Mouse (Mus musculus) erythroblast, adult 5-6 weeks (primary cell): ENCODE data around the gene Vti1a. TPM values are rescaled to one million over a fixed set of nuclear protein-coding genes. Genes with fewer than 3 reads are reported as not detected.

Experiments used
- ATAC-seq: replicated peaks from 2 replicates; pipeline ENCODE4 v1.8.0; 2016; ENCODE audit warnings: moderate number of reproducible peaks, mild to moderate bottlenecking, moderate TSS enrichment, inconsistent platforms; ENCODE audit not compliant: poor library complexity, low FRiP score, severe bottlenecking
- total RNA-seq, 2 experiments: library from RNA; stranded (forward) in 1 of 2; stranded (reverse) in 1 of 2; fragments of 150-400 nt in 1 of 2; fragments of 200-764, 138-1000 nt in 1 of 2; gene quantifications; 2 replicates each; pipeline versions ENCODE4 v1.2.3 to v1.2.4; 2015 to 2017; ENCODE audit warnings: low replicate concordance in 2 of 2

The Vti1a gene
- total RNA-seq, 2 experiments from 2014 or later = 16.9 to 18.0 TPM

GRCm38 (mm10) chr19:55548206-55548605 is 232.1 kb downstream of the Vti1a start:
- no peak for ATAC-seq

GRCm38 (mm10) chr19:55548656-55549055 is 232.6 kb downstream of the Vti1a start:
- ATAC-seq = no peak

- no peak for ATAC-seq
Measured at GRCm38 (mm10) chr19:55550176-55550575, 234.1 kb downstream of the Vti1a start.

DNA sequence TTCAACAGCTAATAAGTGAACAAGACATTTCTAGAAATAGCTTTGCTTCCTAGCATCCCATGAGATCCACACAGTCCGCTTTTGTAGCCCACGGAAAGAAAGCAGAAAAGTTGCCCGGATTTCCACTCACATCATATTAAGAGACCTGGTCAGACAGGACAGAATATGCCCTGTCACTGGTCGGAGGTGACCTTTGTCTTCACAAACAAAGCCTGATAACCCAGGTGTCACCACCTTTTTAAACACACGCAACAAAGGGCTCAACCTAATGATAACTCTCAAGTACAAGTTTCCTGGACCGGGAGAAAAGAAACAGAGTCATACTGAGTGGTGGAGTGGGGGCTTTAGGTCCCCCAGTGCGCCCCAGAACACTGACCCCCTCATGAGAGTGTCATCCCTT is 236.2 kb downstream of the Vti1a start:
- no peak for ATAC-seq

- no peak for ATAC-seq
Measured at GRCm38 (mm10) chr19:55552861-55553260, 236.8 kb downstream of the Vti1a start.

DNA sequence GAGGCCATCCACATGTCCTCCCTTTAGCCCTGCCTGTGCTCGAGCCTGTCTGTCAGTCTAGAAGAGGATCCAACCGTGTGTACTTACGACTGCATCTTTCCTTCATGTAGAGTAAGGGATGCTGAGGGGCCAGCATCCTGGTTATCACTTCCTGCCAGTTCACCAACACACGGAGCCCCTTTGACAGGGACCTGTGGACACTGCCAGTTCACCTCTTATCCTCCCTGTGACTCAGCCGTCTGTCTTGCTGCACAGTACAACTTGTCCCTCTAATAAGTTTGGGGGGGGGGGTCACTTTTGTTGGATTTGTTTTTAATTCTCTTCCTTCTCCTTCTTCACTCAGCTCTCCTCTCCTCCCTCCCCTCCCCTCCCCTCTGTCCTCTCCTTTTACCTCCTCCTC is 238.2 kb downstream of the Vti1a start:
- ATAC-seq = no peak

DNA sequence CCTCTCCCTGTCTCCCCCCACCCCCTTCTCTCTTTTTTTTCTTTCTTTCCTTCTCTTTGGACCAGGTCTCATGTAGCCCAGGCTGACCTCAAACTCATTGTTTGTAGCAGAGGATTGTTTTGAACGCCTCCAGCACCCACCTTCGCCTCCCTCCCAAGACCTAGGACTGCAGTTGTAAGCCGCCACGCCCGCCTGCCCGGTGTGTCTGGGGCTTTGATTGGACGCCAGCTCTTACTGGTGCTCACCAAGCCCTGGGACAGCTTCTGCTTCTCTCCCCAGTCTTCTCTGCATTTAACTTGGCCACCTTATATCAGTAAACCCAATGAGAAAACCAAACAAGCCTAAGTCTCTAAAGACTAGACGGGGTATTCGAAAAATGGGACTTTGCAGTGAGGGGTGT is 238.6 kb downstream of the Vti1a start:
- no peak for ATAC-seq

- no peak for ATAC-seq
Measured at GRCm38 (mm10) chr19:55556168-55556999, 240.3 kb downstream of the Vti1a start.

DNA sequence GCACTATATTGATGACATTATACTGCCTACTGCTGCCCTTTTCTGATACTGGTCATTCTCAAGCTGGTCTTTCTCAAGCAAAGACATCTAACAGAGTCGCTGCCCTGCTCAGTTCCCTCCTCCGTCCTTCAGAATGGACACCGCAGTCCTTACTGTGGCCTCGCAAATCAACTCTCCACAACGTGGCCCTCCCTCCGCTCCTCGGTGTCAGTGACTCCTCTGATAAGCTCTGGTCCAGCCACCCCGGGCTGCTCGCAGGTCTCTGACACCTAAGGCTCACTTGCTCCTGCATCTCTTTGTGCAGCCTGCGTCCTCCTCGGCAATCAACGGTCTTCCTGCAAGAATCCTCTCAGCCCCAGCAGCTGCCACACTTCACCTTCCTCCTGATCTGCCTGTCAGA is 243.2 kb downstream of the Vti1a start:
- no peak for ATAC-seq

GRCm38 (mm10) chr19:55560088-55560682 is 244.1 kb downstream of the Vti1a start:
- ATAC-seq = no peak

GRCm38 (mm10) chr19:55561469-55561868 is 245.4 kb downstream of the Vti1a start:
- ATAC-seq = no peak

DNA sequence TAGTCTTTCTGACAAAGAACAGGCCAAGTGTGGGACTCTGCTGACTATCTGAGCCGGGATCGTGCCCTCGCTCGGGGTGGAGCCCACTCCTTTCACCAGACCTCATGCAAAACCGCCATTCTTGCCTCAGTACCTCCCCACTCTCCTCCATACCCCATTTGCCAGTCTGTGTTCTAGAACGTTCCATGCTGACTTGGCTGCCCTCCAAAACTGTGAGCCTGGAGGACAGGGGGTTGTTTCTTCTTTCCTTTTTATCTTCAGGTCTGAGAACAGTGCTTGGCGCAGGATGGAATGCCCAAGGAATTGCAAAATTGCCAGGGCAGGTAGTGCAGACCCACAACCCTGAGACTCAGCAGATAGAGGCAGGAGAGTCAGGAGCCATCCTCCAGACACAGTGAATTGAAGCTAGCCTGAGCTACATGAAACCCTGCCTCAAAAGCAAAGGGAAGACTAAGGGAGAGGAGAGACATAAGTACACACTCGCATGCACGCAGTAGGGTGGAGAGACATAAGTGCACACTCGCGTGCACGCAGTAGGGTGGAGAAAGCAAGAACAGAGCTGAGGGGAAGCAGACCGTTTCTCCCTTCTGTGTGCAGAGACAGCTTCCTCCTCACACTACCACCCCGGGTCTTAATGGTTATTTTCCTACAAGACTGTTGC is 246.5 kb downstream of the Vti1a start:
- ATAC-seq = no peak

DNA sequence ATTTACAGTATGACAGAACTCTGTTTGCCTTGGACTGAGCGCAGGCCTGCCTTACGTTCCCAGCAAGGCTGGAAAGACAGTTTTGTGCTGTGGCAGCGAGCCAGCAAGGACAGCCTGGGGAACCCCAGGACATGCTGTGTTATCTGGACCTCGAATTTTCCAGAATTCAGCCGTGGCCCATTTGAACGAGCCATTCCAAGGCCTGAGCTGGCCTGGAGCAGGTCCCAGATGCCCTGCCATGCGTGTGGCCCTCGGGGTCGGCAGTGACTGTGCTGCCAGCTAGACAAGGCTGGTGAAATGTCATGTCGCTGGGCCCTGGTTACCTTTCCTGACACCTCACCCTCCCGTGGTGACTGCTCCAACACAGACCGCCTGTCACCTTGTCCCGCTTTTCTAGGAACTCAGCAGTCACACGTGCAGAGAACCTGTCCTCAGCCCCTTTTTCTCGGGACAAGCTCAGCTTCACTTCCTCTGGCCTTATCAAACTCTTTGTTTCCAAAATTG is 247.1 kb downstream of the Vti1a start:
- no peak for ATAC-seq

DNA sequence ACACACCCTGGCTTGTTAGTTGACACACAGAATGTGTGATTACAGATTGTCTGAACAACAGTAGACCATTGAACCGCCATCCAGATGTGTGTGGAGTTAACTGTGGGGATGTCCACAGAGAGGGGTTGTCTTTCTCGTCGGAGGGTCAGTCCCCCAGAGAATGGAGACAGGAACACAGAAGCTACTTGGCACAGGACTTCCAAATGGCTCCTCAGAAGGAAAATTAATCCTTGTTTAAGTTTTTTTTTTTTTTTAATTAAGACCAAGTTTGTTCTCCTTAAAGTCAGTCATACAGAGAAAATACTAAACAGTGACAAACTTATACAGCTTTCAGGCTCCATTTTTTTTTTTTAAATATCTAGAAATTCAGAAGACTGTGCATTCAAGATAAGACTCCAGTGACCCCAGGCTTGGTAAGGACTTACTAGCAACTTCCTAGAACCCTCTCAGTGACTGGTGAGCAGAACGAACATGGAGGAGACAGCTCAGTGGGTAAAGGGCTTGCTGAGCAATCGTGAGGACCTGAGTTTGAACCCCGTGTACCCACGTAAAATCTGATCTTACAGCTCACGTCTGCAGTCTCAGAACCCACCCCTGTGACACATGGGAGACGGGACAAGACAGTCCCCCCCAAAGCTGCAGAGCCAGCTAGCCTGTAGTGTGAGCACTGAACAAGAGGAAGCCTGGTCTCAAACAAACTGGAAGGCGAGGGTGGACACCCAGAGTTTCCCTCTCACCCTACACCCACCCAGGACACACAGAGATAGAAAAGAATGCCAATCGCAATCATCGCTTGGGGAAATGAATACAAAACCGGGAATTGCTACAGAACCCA is 248.2 kb downstream of the Vti1a start:
- ATAC-seq = no peak

DNA sequence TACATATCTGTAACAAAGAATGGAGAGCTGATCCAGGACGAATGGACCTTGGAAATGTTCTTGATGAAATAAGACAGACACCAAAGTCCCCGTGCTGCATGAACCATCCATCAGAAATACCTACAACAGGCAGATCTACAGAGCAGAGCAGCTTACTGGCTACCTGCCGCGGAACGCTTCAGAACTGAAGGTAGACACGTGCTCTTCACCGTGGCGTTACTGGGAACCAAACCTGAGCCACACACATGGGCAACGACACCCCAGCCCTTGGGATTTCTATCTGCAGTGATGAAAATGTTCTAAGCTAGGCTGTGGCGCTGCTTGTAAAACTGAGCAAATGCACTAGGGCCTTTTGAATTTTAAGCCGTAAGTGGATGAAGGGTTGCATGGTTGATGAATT is 249.0 kb downstream of the Vti1a start:
- no peak for ATAC-seq

DNA sequence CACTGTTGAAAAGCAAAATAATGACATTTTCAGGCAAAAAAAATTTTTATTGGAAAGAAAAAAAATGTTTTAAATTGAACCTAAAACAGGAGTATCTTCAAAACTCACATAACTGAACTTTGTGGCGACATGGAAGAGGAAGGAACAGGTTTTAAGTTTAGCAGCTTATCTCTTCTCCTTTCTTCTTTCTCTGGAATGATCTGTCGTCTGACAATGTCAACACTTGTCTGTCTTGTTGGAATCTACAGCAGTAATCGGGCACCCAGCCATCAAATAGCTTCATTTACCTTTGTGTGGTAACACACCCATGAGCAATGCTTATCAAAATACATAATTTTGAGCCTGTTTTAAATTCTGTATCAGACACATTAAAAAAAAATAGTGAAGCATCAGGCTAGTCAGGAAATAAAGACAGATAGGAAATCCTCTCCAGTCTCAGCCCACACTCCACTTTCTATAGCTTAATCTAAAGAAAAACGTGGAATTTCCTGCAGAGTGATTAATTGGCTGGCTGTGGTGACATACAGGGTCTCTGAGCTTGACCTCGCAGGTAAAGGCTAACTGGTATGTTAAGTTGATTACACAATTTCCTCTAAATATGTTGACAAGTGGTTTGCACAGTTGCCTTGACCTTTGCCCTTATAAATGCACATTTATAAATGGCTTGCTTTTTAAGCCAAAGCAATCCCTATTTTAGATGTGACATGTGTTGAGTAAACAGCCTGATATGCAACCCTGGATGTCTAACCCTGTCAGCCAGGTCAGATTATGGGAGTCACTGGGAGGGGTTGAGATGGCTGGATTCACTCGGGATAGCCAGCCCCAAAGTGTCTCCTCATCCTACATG is 249.7 kb downstream of the Vti1a start:
- no peak for ATAC-seq

- ATAC-seq = no peak
Measured at GRCm38 (mm10) chr19:55569114-55569513, 253.0 kb downstream of the Vti1a start.

GRCm38 (mm10) chr19:55569894-55570293 is 253.8 kb downstream of the Vti1a start:
- ATAC-seq = no peak
